Mouse (Mus musculus) macrophage (primary cell): ENCODE measurements around the gene Fbxo8. TPM values are rescaled to one million over a fixed set of nuclear protein-coding genes. Genes with fewer than 3 reads are reported as not detected.

ENCODE experiments used
- H3K27ac ChIP-seq: fragments of 350-480 bp; formaldehyde crosslinking; 2 replicates; pipeline ENCODE4 v1.9.0; 2021
- H3K36me3 ChIP-seq: fragments of 350-480 bp; formaldehyde crosslinking; 2 replicates; pipeline ENCODE4 v1.9.0; 2021; ENCODE audit errors: inconsistent target
- H3K4me3 ChIP-seq: fragments of 350-480 bp; formaldehyde crosslinking; 2 replicates; pipeline ENCODE4 v1.9.0; 2021; ENCODE audit errors: inconsistent target
- H3K79me2 ChIP-seq: fragments of 350-480 bp; formaldehyde crosslinking; 2 replicates; pipeline ENCODE4 v1.9.0; 2021; ENCODE audit errors: inconsistent target
- WGBS: methylation state at CpG from one replicate; pipeline ENCODE4 v1.1.7; 2026; ENCODE audit warnings: inconsistent platforms; ENCODE audit not compliant: missing documents; 5-methylcytosine and 5-hydroxymethylcytosine counted together
- polyA plus RNA-seq: library from polyadenylated mRNA; stranded (reverse); fragments of 250-400 nt; gene quantifications from 3 replicates; pipeline ENCODE4 v1.2.4, GENCODE M21; 2018; ENCODE audit warnings: inconsistent platforms
- total RNA-seq, 78 experiments: library from RNA; depleted of rRNA; stranded (reverse); fragments of 250-400 nt; gene quantifications; 1 replicate in 9 of 78; 2 replicates in 24 of 78; 3 replicates in 43 of 78; 4 replicates in 2 of 78; pipeline ENCODE4 v1.2.4; 2018; ENCODE audit warnings: inconsistent platforms in 56 of 78

Fbxo8 gene
- total RNA-seq (2018; cell fraction: chromatin; rRNA removed): 10 to 100 TPM in 15 of 26 experiments, 1 to 10 TPM in 11; 2.1 to 36.3 (median 12.0) TPM
- total RNA-seq (2018; cell fraction: cytosol; rRNA removed): 10 to 100 TPM in 25 of 26 experiments, 1 to 10 TPM in 1; 8.1 to 31.1 (median 17.9) TPM
- 10 to 100 TPM in 16 of 26 experiments, 1 to 10 TPM in 10; 3.7 to 35.5 (median 11.3) TPM for total RNA-seq (2018; cell fraction: nucleus; rRNA removed)
- polyA plus RNA-seq: 13.5 to 17.0 TPM (median 14.8 TPM) in 3 replicates

DNA sequence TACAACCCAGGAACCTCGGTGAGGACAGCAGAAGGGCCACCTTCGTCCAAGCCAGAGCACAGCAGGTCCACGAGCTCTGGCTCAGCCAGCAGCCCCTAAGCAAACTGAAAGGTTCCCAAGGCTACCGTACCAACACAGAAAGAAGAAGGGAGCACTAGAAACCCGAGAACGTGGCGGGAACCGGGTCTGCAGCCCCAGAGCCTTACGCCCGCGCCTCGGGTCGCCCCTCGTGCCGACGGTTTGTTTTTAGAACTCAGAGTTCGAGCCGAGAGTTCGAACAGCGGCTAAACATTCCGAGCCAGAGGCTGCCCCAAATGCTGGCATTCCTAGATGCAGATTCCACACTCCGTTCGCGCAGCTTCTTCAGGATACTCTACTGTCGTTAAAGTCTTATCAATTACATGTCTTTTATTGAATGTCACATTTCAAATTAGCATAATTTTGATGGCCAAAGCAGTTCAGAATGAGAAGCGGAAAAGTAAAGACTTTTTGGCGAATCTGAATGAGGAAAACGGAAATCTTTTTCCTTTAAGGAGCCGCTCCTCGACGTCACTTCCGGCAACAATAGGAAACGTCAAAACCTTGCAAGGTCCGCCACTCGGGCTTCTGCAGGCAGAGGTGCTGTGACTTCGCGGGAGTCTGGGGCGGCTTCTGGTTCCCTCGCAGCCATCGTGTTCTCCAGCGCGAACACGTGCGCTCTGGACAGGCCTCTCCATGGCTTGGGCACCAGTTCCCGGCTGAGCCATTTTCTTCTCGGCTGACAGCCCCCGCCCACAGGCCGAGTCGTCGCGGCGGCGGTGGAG, at the start of gene Fbxo8, which contains the start of gene Cep44:
Gene Fbxo8 (plus strand): TSS at position 533 of the 803 bp plus-strand sequence.
Gene Cep44 (minus strand): TSS at position 490 of the 803 bp plus-strand sequence.
- Histone ChIP-seq H3K27ac (peak within 1 kb of the TSS; percentile 75), H3K4me3 (peak within 1 kb of the TSS; percentile 82), H3K79me2 (peaks cover 63% of the 10 kb centered on the region), H3K36me3 (0 out of 2 replicates have a peak, but pooled peaks cover 4% of the 10 kb centered on the region)
- WGBS: 1% methylated on average over 53 of the region's 53 CpGs

DNA sequence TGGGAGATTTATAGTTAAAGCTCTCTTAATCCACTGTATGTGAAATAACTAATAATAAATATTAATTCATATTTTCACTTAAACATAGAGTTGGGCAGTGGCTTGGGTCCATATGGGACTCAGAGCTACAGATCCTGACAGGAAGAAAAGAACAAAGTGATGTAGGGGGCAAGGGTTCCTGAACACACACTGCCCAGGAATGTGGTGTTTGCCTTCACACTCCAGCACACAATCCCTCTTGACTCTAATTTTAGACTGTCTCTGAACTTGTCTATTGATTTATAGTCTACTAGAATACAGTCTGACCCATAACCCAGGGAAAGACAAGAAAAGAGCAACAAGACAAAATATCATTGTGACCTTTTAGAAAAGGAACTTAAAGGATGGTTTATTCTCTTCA, 49.0 kb upstream of the Fbxo8 start:
- Histone ChIP-seq H3K36me3 (no peaks in the 10 kb centered on the region), H3K79me2 (no peaks in the 10 kb centered on the region), H3K27ac (no peak overlapping the region), H3K4me3 (no peak overlapping the region)

DNA sequence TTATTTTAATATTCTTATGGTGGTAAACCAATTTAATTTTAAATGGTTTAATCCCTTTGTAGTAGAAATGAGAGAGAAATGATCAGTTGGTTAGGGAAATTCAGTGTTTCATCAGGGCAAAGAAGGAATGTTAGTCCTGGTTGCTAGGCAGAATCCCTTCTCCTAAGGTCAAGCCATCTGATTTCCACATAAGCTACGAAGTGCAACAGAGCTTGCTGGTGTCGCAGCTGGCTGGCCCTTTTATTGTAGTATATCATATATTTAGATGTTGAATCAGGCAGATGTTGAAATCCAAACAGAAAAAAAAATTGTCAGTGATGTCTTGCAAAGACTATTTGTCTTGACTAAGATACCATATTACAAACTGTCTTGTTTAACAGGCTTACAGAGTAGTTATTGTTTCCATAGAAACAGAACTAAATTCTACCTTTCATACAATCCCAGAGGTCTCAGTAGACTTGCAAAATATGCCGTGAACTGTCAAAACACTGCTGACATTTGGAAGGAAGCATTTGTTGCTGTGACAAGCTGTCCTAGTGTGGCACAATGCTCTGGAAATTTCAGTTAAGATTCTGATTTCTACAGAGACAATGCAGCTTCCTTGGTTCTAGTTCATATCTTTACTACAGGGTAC, 42.5 kb upstream of the Fbxo8 start:
- Histone ChIP-seq H3K36me3 (no peaks in the 10 kb centered on the region), H3K79me2 (no peaks in the 10 kb centered on the region), H3K27ac (no peak overlapping the region), H3K4me3 (no peak overlapping the region)
- WGBS: 87% methylated on average over 3 of the region's 3 CpGs

DNA sequence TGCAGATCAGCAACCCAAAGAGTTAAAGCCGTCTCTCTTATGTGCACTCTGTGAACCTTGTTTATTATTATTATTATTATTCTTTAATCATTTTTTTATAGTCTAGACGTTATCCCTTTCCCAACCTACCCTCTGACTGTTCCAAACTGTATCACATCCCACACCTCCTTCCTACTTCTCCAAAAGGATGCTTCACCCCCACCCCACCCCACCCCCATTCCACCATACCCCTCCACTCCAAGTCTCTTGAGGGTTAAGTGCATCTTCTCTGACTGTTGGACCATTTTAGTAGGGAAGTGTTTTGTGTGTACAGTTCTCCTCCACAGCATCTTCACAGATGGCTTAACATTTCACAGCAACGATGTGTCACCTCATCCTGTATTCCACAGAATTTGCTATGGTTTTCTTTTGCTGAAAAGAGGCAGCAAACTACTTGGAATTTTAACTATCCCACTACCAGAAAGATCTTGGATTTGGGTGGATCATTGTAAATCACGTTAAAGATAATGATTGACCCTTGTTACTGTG, 41.9 kb upstream of the Fbxo8 start:
- 77% methylated on average over 4 of the region's 4 CpGs for WGBS
- no peaks in the 10 kb centered on the region for H3K79me2 ChIP-seq

DNA sequence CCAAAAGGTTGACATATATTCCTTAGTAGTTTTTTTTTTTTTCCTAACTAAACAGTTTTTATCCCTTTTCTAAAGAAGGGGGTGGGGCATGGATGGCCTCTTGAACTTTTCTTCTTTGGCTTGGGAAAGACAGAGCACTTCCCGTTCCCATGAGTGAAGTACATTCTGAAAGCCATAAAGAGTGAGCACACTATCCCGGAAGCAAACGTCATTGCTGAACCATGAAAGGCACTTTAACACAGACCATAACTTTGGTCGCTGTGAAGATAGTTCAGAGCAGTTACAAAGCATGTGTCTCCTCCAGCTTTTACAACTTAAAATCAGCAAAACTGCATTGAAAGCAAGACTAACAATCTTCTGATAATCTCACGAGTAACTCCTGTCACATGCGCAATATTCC, 32.0 kb upstream of the Fbxo8 start:
- Histone ChIP-seq H3K79me2 (no peaks in the 10 kb centered on the region), H3K4me3 (no peak overlapping the region), H3K36me3 (no peaks in the 10 kb centered on the region), H3K27ac (no peak overlapping the region)
- WGBS: 75% methylated on average over 6 of the region's 6 CpGs

More for the DNA sequence above, 41.9 kb upstream of the Fbxo8 start:
- Histone ChIP-seq H3K27ac (no peak overlapping the region), H3K4me3 (no peak overlapping the region), H3K36me3 (no peaks in the 10 kb centered on the region)

DNA sequence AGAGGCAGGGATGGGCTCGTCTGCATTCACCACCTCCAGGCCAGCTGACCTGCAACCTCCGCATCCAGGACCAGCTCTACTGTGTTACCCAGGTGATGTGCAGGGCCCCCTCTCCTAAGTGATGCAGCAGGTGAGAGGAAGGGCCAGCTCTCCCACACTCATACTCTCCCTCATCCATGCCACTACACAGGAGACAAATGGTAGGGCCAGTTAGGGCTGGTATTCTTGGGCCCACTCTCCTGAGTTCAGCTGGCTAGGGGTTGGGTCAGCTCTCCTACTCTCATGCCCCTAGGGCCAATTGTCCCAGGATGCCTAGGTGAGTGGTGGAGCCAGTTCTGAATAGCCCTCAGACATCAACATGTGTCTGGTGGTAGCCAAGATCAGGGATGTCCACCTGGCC, 30.6 kb upstream of the Fbxo8 start:
- 93% methylated on average over 2 of the region's 2 CpGs for WGBS
- H3K79me2 ChIP-seq: no peaks in the 10 kb centered on the region
- no peak overlapping the region for H3K27ac ChIP-seq
- H3K4me3 ChIP-seq: no peak overlapping the region
- no peaks in the 10 kb centered on the region for H3K36me3 ChIP-seq

DNA sequence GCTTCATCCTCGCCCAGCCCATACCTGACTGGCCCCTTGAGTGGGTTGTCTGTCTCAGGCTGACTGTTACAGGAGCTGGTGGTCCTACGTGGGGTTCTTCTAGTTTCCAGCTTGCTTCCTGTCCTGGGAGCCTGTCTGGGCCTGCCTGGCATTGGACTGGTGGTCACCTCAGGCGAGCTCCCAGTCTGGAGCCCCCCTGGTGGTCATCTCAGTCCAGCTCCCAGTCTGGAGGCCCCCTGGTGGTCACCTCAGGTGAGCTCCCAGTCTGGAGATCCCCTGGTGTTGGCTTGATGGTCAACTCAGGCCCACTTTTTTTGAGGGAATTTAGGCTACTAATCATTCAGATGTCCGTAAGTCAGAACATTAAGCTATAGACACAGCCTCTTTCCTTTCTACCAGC, 29.8 kb upstream of the Fbxo8 start:
- Histone ChIP-seq H3K79me2 (no peaks in the 10 kb centered on the region), H3K36me3 (no peaks in the 10 kb centered on the region), H3K27ac (no peak overlapping the region), H3K4me3 (no peak overlapping the region)
- 81% methylated on average over 3 of the region's 4 CpGs for WGBS

DNA sequence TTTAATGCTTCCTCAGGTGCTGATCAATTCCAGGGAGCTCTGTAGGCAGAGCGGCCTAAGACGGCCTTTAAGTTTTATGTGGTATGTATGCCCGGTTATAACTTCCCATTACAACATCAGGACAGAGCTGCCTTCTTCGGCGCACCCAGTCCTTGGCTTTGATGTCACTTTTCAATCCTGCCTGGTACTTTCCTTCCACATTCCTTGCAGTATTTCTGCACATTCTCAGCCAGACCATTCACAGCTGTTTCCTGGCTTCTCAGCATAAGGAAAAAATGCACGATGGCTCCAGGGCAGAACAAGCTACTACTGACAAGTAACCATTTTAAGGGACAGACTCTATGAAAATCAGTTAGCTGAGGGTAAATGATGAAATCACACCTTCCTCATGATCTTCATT, 22.0 kb upstream of the Fbxo8 start:
- WGBS: 83% methylated on average over 6 of the region's 6 CpGs
- Histone ChIP-seq H3K4me3 (no peak overlapping the region), H3K36me3 (no peaks in the 10 kb centered on the region), H3K79me2 (no peaks in the 10 kb centered on the region), H3K27ac (no peak overlapping the region)

DNA sequence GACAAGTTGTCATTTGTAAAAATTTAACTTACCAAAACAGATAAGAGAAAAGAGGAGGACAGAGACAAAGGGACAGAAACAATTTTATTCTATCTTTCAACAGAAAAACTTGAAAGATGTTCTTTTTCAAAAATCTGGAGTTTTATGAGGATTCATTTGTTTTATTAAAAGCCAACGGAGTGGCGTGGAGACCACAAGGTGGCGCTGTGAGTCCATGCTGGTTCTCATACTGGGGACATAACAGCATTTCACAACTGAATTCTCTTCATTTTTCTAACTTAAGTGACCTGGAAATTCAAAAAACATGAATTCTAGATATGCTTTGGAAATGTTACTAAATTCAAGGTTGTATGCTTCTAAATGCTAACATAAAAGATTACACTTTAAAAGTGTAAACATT, 20.5 kb upstream of the Fbxo8 start:
- no peaks in the 10 kb centered on the region for H3K36me3 ChIP-seq
- H3K27ac ChIP-seq: no peak overlapping the region
- H3K79me2 ChIP-seq: no peaks in the 10 kb centered on the region
- WGBS: 4% methylated on average over 3 of the region's 3 CpGs
- no peak overlapping the region for H3K4me3 ChIP-seq

DNA sequence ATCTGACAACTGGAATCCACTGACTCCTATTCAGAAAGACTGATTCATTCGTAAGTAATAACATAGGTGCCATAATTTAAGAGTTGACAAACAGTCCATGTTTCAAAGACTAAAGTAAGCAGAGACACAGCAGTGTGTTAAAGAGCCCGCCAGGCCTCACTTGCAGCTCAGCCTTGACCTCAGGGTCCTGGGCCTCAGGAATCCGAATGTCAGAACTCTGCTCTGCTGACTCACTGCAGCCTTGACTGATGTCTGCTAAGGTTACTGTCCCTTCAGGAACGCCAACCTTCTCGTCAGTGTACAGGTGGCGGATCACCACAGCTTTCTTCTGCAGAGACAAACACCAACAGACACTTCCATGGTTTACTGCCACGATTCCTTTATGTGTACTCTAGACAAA, 10.2 kb upstream of the Fbxo8 start:
- no peak overlapping the region for H3K27ac ChIP-seq
- 94% methylated on average over 7 of the region's 7 CpGs for WGBS

DNA sequence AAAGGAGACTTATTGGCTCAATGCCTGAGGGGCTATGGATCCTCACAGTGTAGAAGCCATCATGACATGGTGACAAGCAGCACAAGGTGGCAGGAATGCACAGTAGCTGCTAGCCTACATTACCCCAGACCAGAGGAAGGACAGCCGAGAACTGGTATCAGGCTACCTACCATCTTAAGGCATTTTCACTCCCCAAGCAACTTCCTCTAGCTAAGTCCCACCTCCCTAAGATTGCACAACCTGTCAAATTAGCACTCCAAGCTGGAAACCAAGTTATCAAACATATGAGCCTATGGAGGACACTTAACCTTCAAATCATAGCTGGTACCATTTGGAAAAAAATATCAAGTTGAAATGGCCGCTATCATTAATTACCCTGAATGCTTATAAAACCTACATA, 3.0 kb upstream of the Fbxo8 start:
- H3K79me2 ChIP-seq: peaks cover 34% of the 10 kb centered on the region
- H3K27ac ChIP-seq: no peak overlapping the region
- peaks cover 17% of the 10 kb centered on the region; the same call in 1 of the 2 replicates for H3K36me3 ChIP-seq
- H3K4me3 ChIP-seq: no peak overlapping the region
- WGBS: 67% methylated on average over 2 of the region's 2 CpGs

More for the DNA sequence above, 10.2 kb upstream of the Fbxo8 start:
- Histone ChIP-seq H3K4me3 (no peak overlapping the region), H3K36me3 (peaks cover 56% of the 10 kb centered on the region; the same call in 1 of the 2 replicates), H3K79me2 (no peaks in the 10 kb centered on the region)

DNA sequence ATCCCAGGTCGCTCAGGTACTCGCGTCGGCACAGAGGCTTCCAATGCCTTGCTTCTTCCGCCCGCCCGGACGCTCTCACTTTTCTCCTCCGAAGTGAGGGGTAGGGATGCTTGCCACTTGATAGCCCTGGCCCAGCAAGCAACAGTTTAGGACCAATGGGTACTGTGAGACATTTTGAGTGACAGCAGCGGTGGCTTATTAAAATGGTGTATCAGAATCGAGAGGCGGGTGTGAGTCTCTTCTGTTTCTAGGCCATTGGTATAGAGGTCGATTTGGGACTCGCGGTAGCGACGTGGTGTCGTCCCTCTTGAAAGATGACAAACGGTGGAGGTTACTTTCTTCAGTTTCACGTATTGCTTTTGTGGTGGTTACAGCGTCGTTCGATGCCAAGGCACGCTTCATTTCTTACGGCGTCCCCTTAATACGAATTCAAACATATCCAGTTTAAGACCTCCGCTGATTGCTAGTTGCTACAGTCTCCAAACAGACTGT, 517 bp downstream of the Fbxo8 start:
- H3K4me3 ChIP-seq: peak overlapping the region; percentile 82
- H3K36me3 ChIP-seq: no peaks in the 10 kb centered on the region
- peaks cover 70% of the 10 kb centered on the region for H3K79me2 ChIP-seq
- under 1% methylated on average over 28 of the region's 28 CpGs for WGBS
- H3K27ac ChIP-seq: peak overlapping the region; percentile 75

DNA sequence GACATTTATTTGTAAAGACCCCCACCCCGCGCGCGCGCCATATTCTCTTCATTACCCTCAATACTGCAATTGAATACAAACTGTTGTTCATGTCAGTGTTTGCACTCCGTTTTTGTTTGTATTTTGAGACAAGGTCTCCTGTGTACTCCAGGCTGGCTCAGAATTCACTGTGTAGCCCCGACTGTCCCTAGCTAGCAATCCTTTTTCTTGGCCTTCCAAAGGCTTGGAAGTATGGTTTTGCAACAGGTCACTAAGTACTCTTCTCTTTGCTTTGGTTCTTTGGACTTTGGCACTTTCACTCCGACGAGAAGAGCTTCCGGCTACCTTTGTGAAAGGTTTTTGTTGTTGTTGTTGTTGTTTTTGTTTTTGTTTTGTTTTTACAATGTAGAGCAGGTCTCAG, 1.2 kb downstream of the Fbxo8 start:
- Histone ChIP-seq H3K79me2 (peaks cover 76% of the 10 kb centered on the region), H3K4me3 (peak overlapping the region; percentile 82), H3K36me3 (no peaks in the 10 kb centered on the region), H3K27ac (peak overlapping the region; percentile 75)
- WGBS: 24% methylated on average over 10 of the region's 10 CpGs

DNA sequence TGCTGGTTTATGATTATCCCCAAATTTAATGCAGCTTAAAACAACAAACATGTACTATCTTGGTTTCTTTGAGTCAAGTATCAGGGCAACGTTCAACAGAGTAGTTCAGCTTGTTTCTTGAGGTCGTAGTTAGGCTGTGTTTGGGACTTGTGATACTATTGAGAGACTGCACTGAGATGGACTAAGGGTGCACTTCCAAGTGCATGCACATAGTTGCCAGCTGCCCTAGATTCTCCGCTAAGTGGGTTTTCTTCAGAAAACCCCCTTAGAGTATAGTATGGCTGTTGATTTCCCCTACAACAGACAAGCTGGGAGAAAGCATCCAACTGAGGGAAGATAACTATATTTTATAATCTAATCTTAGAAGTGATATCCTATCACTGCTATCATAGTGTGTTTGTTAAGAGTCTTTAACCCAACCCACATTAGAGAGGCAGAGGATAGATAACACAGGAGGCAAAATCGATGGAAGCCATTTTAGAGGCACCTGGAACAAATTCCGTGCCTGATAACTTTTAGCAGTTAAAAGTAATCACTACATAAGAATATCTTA, 1.7 kb downstream of the Fbxo8 start:
- Histone ChIP-seq H3K27ac (no peak overlapping the region), H3K4me3 (peak overlapping the region; percentile 82)
- WGBS: 81% methylated on average over 5 of the region's 5 CpGs

More for the DNA sequence above, 1.7 kb downstream of the Fbxo8 start:
- Histone ChIP-seq H3K79me2 (peaks cover 82% of the 10 kb centered on the region), H3K36me3 (no peaks in the 10 kb centered on the region)
